Mouse (Mus musculus) cerebellum, adult 2 months (tissue): ENCODE data around the gene Tctn1.

Experiments used
- CTCF ChIP-seq: fragments of 200-500 bp; IDR thresholded peaks from 2 replicates; pipeline ENCODE4 v1.5.1; 2011; ENCODE audit warnings: low read depth, mild to moderate bottlenecking, control low read depth, low read length, moderate library complexity, borderline replicate concordance; ENCODE audit not compliant: insufficient read depth
- POLR2A ChIP-seq: fragments of 200-500 bp; IDR thresholded peaks from 2 replicates; pipeline ENCODE4 v1.6.1; 2011; ENCODE audit warnings: low read length, control low read depth, borderline replicate concordance; ENCODE audit not compliant: insufficient read depth

- TF ChIP-seq CTCF = no peak
- no peak for TF ChIP-seq POLR2A
Observed at GRCm38 (mm10) chr5:122295113-122295935, 31.1 kb upstream of the Tctn1 start.
